Mouse (Mus musculus) left cerebral cortex, adult 2 months (tissue): ENCODE results near the gene Emp3. TPM values are rescaled to one million over a fixed set of nuclear protein-coding genes. Genes with fewer than 3 reads are reported as not detected.
"Not testable (repeated sequence)": the region's sequence is repeated elsewhere in the genome, so short reads cannot be mapped to it uniquely, and the experiment has no call there.

ENCODE experiments used
- DNase-seq, 2 experiments: peaks; one replicate each; pipeline ENCODE4 v3.0.0; 2021 to 2022; ENCODE audit warnings: low spot score in 2 of 2, mixed read lengths in 1 of 2; ENCODE audit errors: extremely low spot score in 1 of 2
- H3K27ac ChIP-seq: fragments of 200-600 bp; 2 replicates; pipeline ENCODE4 v1.8.1; 2022
- H3K4me3 ChIP-seq: fragments of 200-600 bp; 2 replicates; pipeline ENCODE4 v1.8.1; 2022
- CTCF ChIP-seq: fragments of 200-600 bp; IDR thresholded peaks from 2 replicates; pipeline ENCODE4 v1.8.1; 2022; ENCODE audit warnings: antibody characterized with exemption, mild to moderate bottlenecking, moderate library complexity
- intact Hi-C: fragments of 180-260 bp; cut with DNase I; formaldehyde crosslinking; loops from one replicate; pipeline ENCODE4 v1.15.1; 2025
- long read RNA-seq, 2 experiments: library from polyadenylated mRNA; stranded (forward); transcript quantifications; one replicate each; pipeline ENCODE4 v2.0.0; 2021; ENCODE audit warnings: borderline mapping rate in 2 of 2
- total RNA-seq, 2 experiments: library from RNA; stranded (reverse); gene quantifications; 2 replicates each; pipeline ENCODE4 v1.2.3; 2021

The Emp3 gene
- 1 to 10 TPM; 3.1 to 8.7 TPM for total RNA-seq
- long read RNA-seq, experiment 1, partial matches to known transcripts = 0 of 1 reads
- long read RNA-seq, experiment 1, other reads (novel, unspliced or antisense) = 0 of 1 reads
- long read RNA-seq, experiment 2, partial matches to known transcripts = 0 of 1 reads
- long read RNA-seq, experiment 2, other reads (novel, unspliced or antisense) = 0 of 1 reads

GRCm38 (mm10) chr7:45921242-45921621 is at the start of gene Emp3:
Emp3 (minus strand) TSS chr7:45921404.
- intact Hi-C loops = no loop called here
- Histone ChIP-seq H3K4me3 (no peak within 1 kb of the TSS), H3K27ac (peak within 1 kb of the TSS; percentile 89; the same call in 1 of the 2 replicates)
- no peak for TF ChIP-seq CTCF
- no peak for DNase-seq

GRCm38 (mm10) chr7:45956611-45957010 is 35.4 kb upstream of the Emp3 start:
- DNase-seq = no peak
- H3K4me3 ChIP-seq = no peak overlapping the region
- intact Hi-C loops = no loop called here
- TF ChIP-seq CTCF = no peak
- H3K27ac ChIP-seq = no peak overlapping the region

GRCm38 (mm10) chr7:45949061-45949460 is 27.9 kb upstream of the Emp3 start:
- H3K27ac ChIP-seq = no peak overlapping the region
- DNase-seq = no peak
- no peak for TF ChIP-seq CTCF
- intact Hi-C loops = no loop called here
- H3K4me3 ChIP-seq = no peak overlapping the region

GRCm38 (mm10) chr7:45943280-45943679 is 22.1 kb upstream of the Emp3 start:
- H3K27ac ChIP-seq, DNase-seq, H3K4me3 ChIP-seq: not testable (repeated sequence)
- TF ChIP-seq CTCF = peak; percentile 55
- intact Hi-C loops = loop anchor here (2.0 kb wide), 1 partner anchor 66 kb away; no protein-coding TSS in a partner anchor

GRCm38 (mm10) chr7:45941986-45942385 is 20.8 kb upstream of the Emp3 start:
- no peak for DNase-seq
- Histone ChIP-seq H3K4me3 (no peak overlapping the region), H3K27ac (no peak overlapping the region)
- intact Hi-C loops = loop anchor here (2.0 kb wide), 1 partner anchor 67 kb away; no protein-coding TSS in a partner anchor
- no peak for TF ChIP-seq CTCF

- TF ChIP-seq CTCF = no peak
- Histone ChIP-seq H3K4me3 (no peak overlapping the region), H3K27ac (no peak overlapping the region)
- no peak for DNase-seq
- intact Hi-C loops = loop anchor here (5.0 kb wide), 1 partner anchor 343 kb away; no protein-coding TSS in a partner anchor
Measured at GRCm38 (mm10) chr7:45939836-45940235, 18.6 kb upstream of the Emp3 start.

- intact Hi-C loops = loop anchor here (1.0 to 5.0 kb wide), 3 partner anchors 63 to 338 kb away; partner anchors contain the start of gene Kdelr1
- no peak overlapping the region for H3K4me3 ChIP-seq
Measured at GRCm38 (mm10) chr7:45935114-45935513, 13.9 kb upstream of the Emp3 start.

GRCm38 (mm10) chr7:45933766-45934165 is 12.6 kb upstream of the Emp3 start:
- intact Hi-C loops = loop anchor here (2.0 kb wide), 1 partner anchor 195 kb away; no protein-coding TSS in a partner anchor
- H3K27ac ChIP-seq, H3K4me3 ChIP-seq, DNase-seq: not testable (repeated sequence)

More at GRCm38 (mm10) chr7:45935114-45935513, 13.9 kb upstream of the Emp3 start:
- peak in 1 of 2 experiments; percentile 61 for DNase-seq
- peak; percentile 68 for TF ChIP-seq CTCF
- no peak overlapping the region for H3K27ac ChIP-seq

- TF ChIP-seq CTCF = peak; percentile 35
- intact Hi-C loops = no loop called here
- H3K4me3 ChIP-seq = no peak overlapping the region
- no peak for DNase-seq
- no peak overlapping the region for H3K27ac ChIP-seq
Measured at GRCm38 (mm10) chr7:45929688-45930087, 8.5 kb upstream of the Emp3 start.

GRCm38 (mm10) chr7:45928626-45929295 is 7.6 kb upstream of the Emp3 start:
- no peak for TF ChIP-seq CTCF

GRCm38 (mm10) chr7:45924429-45924816 is 3.2 kb upstream of the Emp3 start:
- no peak overlapping the region for H3K4me3 ChIP-seq
- H3K27ac ChIP-seq = no peak overlapping the region
- no peak; the same call in none of the 2 replicates for TF ChIP-seq CTCF
- DNase-seq = no peak
- intact Hi-C loops = no loop called here

More at GRCm38 (mm10) chr7:45928626-45929295, 7.6 kb upstream of the Emp3 start:
- intact Hi-C loops = no loop called here
- Histone ChIP-seq H3K4me3 (no peak overlapping the region), H3K27ac (no peak overlapping the region)
- no peak for DNase-seq

- H3K27ac ChIP-seq = peak within 1 kb of the TSS; percentile 89
- H3K4me3 ChIP-seq = peak within 1 kb of the TSS; percentile 53
- TF ChIP-seq CTCF = no peak
- intact Hi-C loops = loop anchor here (2.0 kb wide), 1 partner anchor 27 kb away; the partner anchor contains the start of genes Syngr4 and Tmem143
- DNase-seq = no peak
Measured at GRCm38 (mm10) chr7:45923762-45924428, 2.7 kb upstream of the Emp3 start, which contains the start of gene Ccdc114. Ccdc114 (plus strand) TSS chr7:45924072.
